ENCODE assay signal across 24 mouse cellular contexts in the genomic region with DNA sequence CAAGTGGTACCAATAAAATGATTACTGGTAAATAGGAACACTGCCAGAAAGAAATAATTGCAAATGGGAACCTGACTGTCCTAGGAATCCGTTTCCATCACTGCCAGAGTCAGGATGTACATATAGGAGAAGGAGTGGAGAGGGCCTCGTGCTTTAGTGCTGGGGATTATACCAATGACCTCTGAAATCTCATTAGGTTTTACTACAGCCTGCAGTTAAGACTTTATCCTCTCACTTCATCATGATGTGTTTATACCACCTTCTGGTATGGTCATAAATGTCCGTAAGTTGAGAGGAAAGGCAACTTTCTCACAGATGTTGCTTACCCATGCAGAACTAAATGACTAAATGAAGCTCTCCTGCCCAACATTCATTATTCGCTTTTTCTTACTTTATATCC.
"Had no signal": no experiment of that assay in that cellular context is flagged by ENCODE, and none has a peak within 500 bp of the region (broad histone marks: within the 10 kb centered on the region; RNA-seq: fewer than 3 reads in every experiment).

No protein-coding gene starts in this region.

- H3K4me3 ChIP-seq: heart, adult 2 months; heart, embryonic 13.5 days; heart, embryonic 15.5 days; hindbrain, embryonic 13.5 days; hindbrain, embryonic 15.5 days; layer of hippocampus, adult 2 months; left cerebral cortex, adult 2 months; limb, embryonic 12.5 days; liver, embryonic 13.5 days had no signal

- H3K4me1 ChIP-seq: heart, embryonic 13.5 days; heart, embryonic 15.5 days; hindbrain, embryonic 13.5 days; hindbrain, embryonic 15.5 days; liver, embryonic 13.5 days had no signal

- ATAC-seq: hindbrain, postnatal 0 days; intestine, postnatal 0 days had no signal

- H3K4me2 ChIP-seq: heart, embryonic 11.5 days; heart, embryonic 13.5 days; heart, embryonic 15.5 days; hindbrain, embryonic 13.5 days; hindbrain, embryonic 15.5 days; limb, embryonic 12.5 days; liver, embryonic 11.5 days; liver, embryonic 13.5 days had no signal

- H3K27me3 ChIP-seq: heart, embryonic 13.5 days; heart, embryonic 15.5 days; hindbrain, embryonic 13.5 days; hindbrain, embryonic 15.5 days; limb, embryonic 12.5 days; liver, embryonic 13.5 days had no signal

- H3K36me3 ChIP-seq: heart, embryonic 13.5 days; heart, embryonic 15.5 days; limb, embryonic 12.5 days; liver, embryonic 13.5 days had no signal

- H3K27ac ChIP-seq: heart, adult 2 months; heart, embryonic 13.5 days; heart, embryonic 15.5 days; hindbrain, embryonic 13.5 days; hindbrain, embryonic 15.5 days; hindbrain, postnatal 0 days; layer of hippocampus, adult 2 months; left cerebral cortex, adult 2 months; limb, embryonic 12.5 days; liver, embryonic 13.5 days had no signal

- H3K9ac ChIP-seq: heart, embryonic 13.5 days; heart, embryonic 15.5 days; hindbrain, embryonic 13.5 days; hindbrain, embryonic 15.5 days; limb, embryonic 12.5 days; liver, embryonic 13.5 days had no signal

- DNase-seq: gastrocnemius, postnatal 14 days; gastrocnemius, postnatal 36 days; heart, adult 11 months; heart, adult 2 months; heart, postnatal 14 days; heart, postnatal 36 days; kidney, adult 18-20 months; kidney, adult 8-10 months; kidney, postnatal 10 days; kidney, postnatal 25 days; kidney, postnatal 4 days; liver; liver, embryonic 13.5 days had no signal

- H3K9me3 ChIP-seq: heart, embryonic 13.5 days; heart, embryonic 15.5 days; hindbrain, embryonic 13.5 days; hindbrain, embryonic 15.5 days; liver, embryonic 13.5 days had no signal
